Mouse (Mus musculus) ES-Bruce4 (cell line): ENCODE data around the gene Dap3. TPM values are rescaled to one million over a fixed set of nuclear protein-coding genes. Genes with fewer than 3 reads are reported as not detected.

ENCODE experiments used
- H3K27ac ChIP-seq: 2 replicates; pipeline ENCODE4 v1.5.1; 2012; ENCODE audit warnings: low read length, inconsistent platforms; ENCODE audit not compliant: insufficient read depth
- H3K27me3 ChIP-seq: 2 replicates; pipeline ENCODE4 v1.6.1; 2012; ENCODE audit warnings: mild to moderate bottlenecking, low read length, inconsistent platforms; ENCODE audit not compliant: control insufficient read depth, poor library complexity, insufficient read depth, severe bottlenecking
- H3K36me3 ChIP-seq: 2 replicates; pipeline ENCODE4 v1.6.1; 2012; ENCODE audit warnings: inconsistent platforms, mild to moderate bottlenecking, low read length, moderate library complexity; ENCODE audit not compliant: control insufficient read depth, poor library complexity, insufficient read depth, severe bottlenecking
- H3K4me1 ChIP-seq: one replicate; pipeline ENCODE4 v1.8.1; 2011; ENCODE audit warnings: low read length; ENCODE audit not compliant: control insufficient read depth, insufficient read depth
- H3K4me3 ChIP-seq: 2 replicates; pipeline ENCODE4 v1.5.1; 2011; ENCODE audit warnings: low read depth, mild to moderate bottlenecking, low read length
- H3K9ac ChIP-seq: 2 replicates; pipeline ENCODE4 v1.6.1; 2012; ENCODE audit warnings: low read depth, mild to moderate bottlenecking, inconsistent platforms; ENCODE audit not compliant: poor library complexity, severe bottlenecking
- H3K9me3 ChIP-seq: replicated peaks from 2 replicates; pipeline ENCODE4 v1.6.1; 2012; ENCODE audit warnings: mild to moderate bottlenecking, low read length, inconsistent platforms; ENCODE audit not compliant: control insufficient read depth, poor library complexity, insufficient read depth, severe bottlenecking
- CTCF ChIP-seq: IDR thresholded peaks from one replicate; pipeline ENCODE4 v1.8.1; 2011; ENCODE audit warnings: low read depth, low read length
- EP300 ChIP-seq: IDR thresholded peaks from 2 replicates; pipeline ENCODE4 v1.6.1; 2011; ENCODE audit warnings: low read depth, low read length; ENCODE audit not compliant: insufficient read depth
- POLR2A ChIP-seq: IDR thresholded peaks from one replicate; pipeline ENCODE4 v1.8.1; 2011; ENCODE audit warnings: low read length; ENCODE audit not compliant: insufficient read depth
- polyA plus RNA-seq: library from polyadenylated mRNA; stranded (reverse); fragments of >200 nt; gene quantifications from 2 replicates; pipeline ENCODE4 v1.2.4, GENCODE M21; 2011; ENCODE audit warnings: low read depth; ENCODE audit not compliant: missing spikeins, insufficient read depth, insufficient read length

Gene Dap3
- polyA plus RNA-seq, 1 experiment, result 175 TPM

- Histone ChIP-seq H3K27ac (no peak overlapping the region), H3K4me3 (no peak overlapping the region), H3K9me3 (no peaks in the 10 kb centered on the region), H3K36me3 (peaks cover 20% of the 10 kb centered on the region), H3K9ac (no peak overlapping the region), H3K4me1 (no peaks in the 10 kb centered on the region), H3K27me3 (no peaks in the 10 kb centered on the region)
- TF ChIP-seq CTCF (no peak), POLR2A (no peak), EP300 (no peak)
Measured at GRCm38 (mm10) chr3:88939749-88940148, 11.2 kb downstream of the Dap3 start.

- no peak overlapping the region for H3K27ac ChIP-seq
- H3K9ac ChIP-seq, result no peak overlapping the region
- H3K4me1 ChIP-seq, result no peaks in the 10 kb centered on the region
- H3K9me3 ChIP-seq, result no peaks in the 10 kb centered on the region
- H3K36me3 ChIP-seq, result peaks cover 22% of the 10 kb centered on the region
- TF ChIP-seq CTCF (peak; percentile 30), EP300 (no peak)
- H3K4me3 ChIP-seq, result no peak overlapping the region
- H3K27me3 ChIP-seq, result no peaks in the 10 kb centered on the region
Measured at GRCm38 (mm10) chr3:88939071-88939470, 11.9 kb downstream of the Dap3 start.

GRCm38 (mm10) chr3:88929501-88929900 lies 21.5 kb downstream of the Dap3 start:
- Histone ChIP-seq H3K4me3 (no peak overlapping the region), H3K36me3 (peaks cover 47% of the 10 kb centered on the region), H3K27me3 (no peaks in the 10 kb centered on the region), H3K4me1 (no peaks in the 10 kb centered on the region), H3K9me3 (no peaks in the 10 kb centered on the region), H3K9ac (no peak overlapping the region), H3K27ac (no peak overlapping the region)
- TF ChIP-seq CTCF (no peak), POLR2A (no peak), EP300 (no peak)

GRCm38 (mm10) chr3:88925651-88926050 lies 25.3 kb downstream of the Dap3 start:
- Histone ChIP-seq H3K36me3 (peaks cover 52% of the 10 kb centered on the region), H3K27ac (no peak overlapping the region), H3K27me3 (no peaks in the 10 kb centered on the region), H3K9ac (no peak overlapping the region), H3K9me3 (peaks cover 19% of the 10 kb centered on the region), H3K4me3 (no peak overlapping the region), H3K4me1 (no peaks in the 10 kb centered on the region)
- no peak for TF ChIP-seq CTCF
- no peak for TF ChIP-seq POLR2A
- no peak for TF ChIP-seq EP300

- Histone ChIP-seq H3K27me3 (no peaks in the 10 kb centered on the region), H3K9me3 (peaks cover 29% of the 10 kb centered on the region), H3K4me3 (no peak overlapping the region), H3K9ac (no peak overlapping the region), H3K4me1 (no peaks in the 10 kb centered on the region), H3K36me3 (peaks cover 44% of the 10 kb centered on the region), H3K27ac (no peak overlapping the region)
- TF ChIP-seq POLR2A, result no peak
- TF ChIP-seq CTCF, result no peak
- TF ChIP-seq EP300, result no peak
Measured at GRCm38 (mm10) chr3:88923989-88924591, 26.9 kb downstream of the Dap3 start.

- Histone ChIP-seq H3K27me3 (no peaks in the 10 kb centered on the region), H3K9ac (no peak overlapping the region), H3K4me1 (no peaks in the 10 kb centered on the region), H3K27ac (no peak overlapping the region), H3K36me3 (peaks cover 32% of the 10 kb centered on the region), H3K4me3 (no peak overlapping the region), H3K9me3 (peaks cover 29% of the 10 kb centered on the region)
- TF ChIP-seq EP300 (no peak), POLR2A (no peak), CTCF (no peak)
Measured at GRCm38 (mm10) chr3:88921411-88921810, 29.6 kb downstream of the Dap3 start.
